Mouse (Mus musculus): ENCODE measurements around the gene Klc3.

Gene Klc3

GRCm38 (mm10) chr7:19404476-19404875 is 572 bp upstream of the Klc3 start, which contains the start of gene Ckm:
Gene Ckm (plus strand): TSS chr7:19404776.
- DNase-seq, result no peak

GRCm38 (mm10) chr7:19402535-19403112 is 1.3 kb downstream of the Klc3 start:
- no peak for DNase-seq

GRCm38 (mm10) chr7:19400946-19401345 is 3.0 kb downstream of the Klc3 start:
- no peak for DNase-seq

- DNase-seq, result peak; percentile 73 to 80
Measured at GRCm38 (mm10) chr7:19399496-19400280, 4.2 kb downstream of the Klc3 start.

- no peak for DNase-seq
Measured at GRCm38 (mm10) chr7:19394484-19394883, 9.4 kb downstream of the Klc3 start.

- DNase-seq, result no peak
Measured at GRCm38 (mm10) chr7:19388699-19389413, 15.0 kb downstream of the Klc3 start.

GRCm38 (mm10) chr7:19383708-19384107 is 20.2 kb downstream of the Klc3 start:
- DNase-seq, result no peak

GRCm38 (mm10) chr7:19382166-19382541 is 21.8 kb downstream of the Klc3 start:
- DNase-seq, result no peak

- DNase-seq, result peak; percentile 98 to 99
Measured at GRCm38 (mm10) chr7:19381377-19382165, 22.3 kb downstream of the Klc3 start, which contains the start of gene Ercc2. Gene Ercc2 (plus strand): TSS chr7:19382010.

GRCm38 (mm10) chr7:19378049-19378448 is 25.9 kb downstream of the Klc3 start:
- no peak for DNase-seq

GRCm38 (mm10) chr7:19376019-19376418 is 27.9 kb downstream of the Klc3 start:
- no peak for DNase-seq

- DNase-seq, result no peak
Measured at GRCm38 (mm10) chr7:19375368-19375767, 28.5 kb downstream of the Klc3 start.

GRCm38 (mm10) chr7:19373367-19373766 is 30.5 kb downstream of the Klc3 start:
- no peak for DNase-seq

GRCm38 (mm10) chr7:19369823-19370425 is 34.0 kb downstream of the Klc3 start:
- DNase-seq, result peak; percentile 80 to 82

GRCm38 (mm10) chr7:19368380-19368779 is 35.5 kb downstream of the Klc3 start:
- no peak for DNase-seq

GRCm38 (mm10) chr7:19365376-19365775 is 38.5 kb downstream of the Klc3 start:
- DNase-seq, result no peak

- DNase-seq, result peak; percentile 74 to 75
Measured at GRCm38 (mm10) chr7:19363881-19364280, 40.0 kb downstream of the Klc3 start.

GRCm38 (mm10) chr7:19362276-19362675 is 41.6 kb downstream of the Klc3 start:
- no peak for DNase-seq

- peak; percentile 76 to 79 for DNase-seq
Measured at GRCm38 (mm10) chr7:19361720-19362119, 42.2 kb downstream of the Klc3 start.

- peak; percentile 49 to 74 for DNase-seq
Measured at GRCm38 (mm10) chr7:19360944-19361343, 43.0 kb downstream of the Klc3 start.

- peak; percentile 57 to 68 for DNase-seq
Measured at GRCm38 (mm10) chr7:19359892-19360641, 43.8 kb downstream of the Klc3 start.
